Mouse (Mus musculus): Measurements from ENCODE around the gene Rab11fip4.
A peak's percentile ranks its signal among the peaks of the same experiment; 100 is the strongest.
"Not testable (repeated sequence)": the region's sequence is repeated elsewhere in the genome, so short reads cannot be mapped to it uniquely, and the experiment has no call there.

The Rab11fip4 gene

DNA sequence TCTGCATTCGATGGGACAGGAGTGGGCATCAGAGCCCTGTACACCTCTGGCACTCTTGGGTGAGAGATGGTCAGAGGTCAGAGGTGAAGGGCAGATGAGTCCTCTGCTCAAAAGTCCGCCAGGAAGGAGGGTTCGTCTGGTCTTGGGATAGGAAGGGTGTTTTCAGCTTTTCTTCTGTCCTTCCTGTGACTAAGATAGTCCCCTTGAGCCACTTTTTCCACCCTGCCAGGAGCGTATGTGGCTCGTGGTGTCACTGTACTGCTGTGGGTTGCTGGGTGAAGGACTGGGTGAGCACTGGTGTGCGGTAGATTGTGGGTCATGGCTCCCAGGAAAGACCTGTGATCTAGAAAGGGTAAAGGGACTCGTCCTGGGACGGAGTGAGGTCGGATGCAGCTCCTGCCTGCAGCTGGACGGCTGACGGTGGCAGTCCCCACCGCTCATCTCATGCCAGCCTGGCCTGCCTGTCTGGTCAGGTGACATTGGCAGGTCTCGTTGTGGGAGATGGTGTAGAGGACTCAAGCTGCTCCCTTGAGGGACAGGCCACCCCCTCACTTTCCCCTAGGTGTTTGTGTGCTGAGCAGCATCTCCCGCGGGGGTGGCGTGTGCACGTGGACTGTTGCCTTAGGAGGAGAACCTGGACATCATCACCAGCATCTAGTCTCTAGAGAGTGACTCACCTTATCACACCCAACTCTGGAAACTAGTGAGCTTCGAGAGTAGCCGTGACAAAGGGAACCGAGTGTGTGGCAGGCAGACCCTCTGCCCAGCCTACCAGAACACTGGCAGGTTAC lies 87.5 kb downstream of the Rab11fip4 start:
- DNase-seq (ENCODE audit: low read depth, low spot score): no peak

DNA sequence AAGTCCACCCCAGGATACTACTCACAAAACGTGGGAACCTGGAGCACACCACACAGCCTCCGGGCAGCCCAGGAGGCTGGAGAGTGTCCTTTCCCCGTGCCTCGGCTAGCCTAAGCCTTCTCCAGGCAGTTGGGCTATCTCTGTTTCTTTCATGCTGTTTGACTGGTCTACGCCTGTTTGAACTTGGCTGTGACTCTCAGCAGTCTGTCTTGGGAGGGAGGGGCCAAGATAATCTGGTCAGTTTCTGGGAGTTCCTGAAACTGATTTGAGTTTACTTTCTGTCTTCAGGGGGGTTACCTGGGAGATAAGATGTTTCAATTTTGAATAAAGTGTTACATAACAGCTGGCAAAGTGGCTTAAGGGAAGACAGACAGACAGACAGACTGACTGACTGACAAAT lies 88.9 kb downstream of the Rab11fip4 start:
- no peak for DNase-seq (ENCODE audit: low read depth, low spot score)

DNA sequence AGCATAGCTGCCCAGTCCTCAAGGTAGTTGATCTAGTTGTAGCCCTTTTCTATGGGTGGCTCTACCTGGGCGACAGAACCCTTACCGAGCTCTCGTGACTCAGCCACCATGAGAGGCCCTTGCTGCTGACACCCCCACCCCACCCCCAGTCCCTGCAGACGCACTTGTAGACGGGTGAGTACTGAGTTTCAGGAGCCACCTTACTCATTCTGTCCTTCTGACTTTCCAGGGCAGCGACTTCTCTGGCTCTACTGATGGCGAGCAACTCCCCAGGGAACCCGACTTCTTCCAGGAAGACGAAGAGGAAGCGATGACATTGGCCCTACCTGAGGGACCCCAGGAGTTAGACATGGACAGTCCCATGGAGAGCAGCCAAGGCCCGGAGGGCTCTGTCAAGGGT lies 89.5 kb downstream of the Rab11fip4 start:
- no peak for DNase-seq (ENCODE audit: low read depth, low spot score)

DNA sequence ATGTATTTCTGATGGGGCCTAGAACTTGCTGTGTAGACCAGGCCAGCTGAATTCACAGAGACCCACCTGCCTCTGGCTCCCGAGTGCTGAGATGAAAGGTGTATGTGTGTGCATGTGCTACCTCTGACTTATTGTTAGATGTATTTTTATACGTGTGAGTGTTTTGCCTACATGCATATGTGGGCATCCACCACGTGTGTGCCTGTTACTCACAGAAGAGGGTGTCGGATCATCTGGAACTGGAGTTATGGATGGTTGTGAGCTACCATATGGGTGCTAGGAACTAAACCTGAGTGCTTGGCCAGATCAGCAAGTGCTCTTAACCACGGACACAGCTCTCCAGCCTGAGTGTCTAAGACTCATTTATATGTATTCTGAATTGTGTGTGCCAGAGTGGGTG lies 90.2 kb downstream of the Rab11fip4 start:
- no peak for DNase-seq (ENCODE audit: low read depth, low spot score)

DNA sequence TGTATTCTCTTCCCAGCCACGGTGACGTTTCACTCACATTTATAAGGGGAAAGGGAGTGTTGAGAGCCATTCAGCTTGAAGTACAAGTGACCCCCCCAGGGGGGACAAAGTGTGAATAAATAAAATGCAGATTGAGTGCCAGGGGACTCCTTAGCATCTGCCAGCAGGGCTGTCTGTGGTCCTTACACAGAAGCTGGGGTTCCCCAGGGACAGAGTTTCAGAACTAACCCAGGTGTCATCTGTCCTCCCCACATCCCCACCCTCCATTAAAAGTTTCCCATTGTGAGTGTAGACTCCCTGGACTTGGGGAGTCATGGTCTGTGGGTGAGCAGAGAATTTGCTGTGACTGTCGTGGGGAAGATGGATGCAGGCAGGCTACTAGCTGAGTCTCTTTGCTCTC lies 90.8 kb downstream of the Rab11fip4 start:
- no peak for DNase-seq (ENCODE audit: low read depth, low spot score)

DNA sequence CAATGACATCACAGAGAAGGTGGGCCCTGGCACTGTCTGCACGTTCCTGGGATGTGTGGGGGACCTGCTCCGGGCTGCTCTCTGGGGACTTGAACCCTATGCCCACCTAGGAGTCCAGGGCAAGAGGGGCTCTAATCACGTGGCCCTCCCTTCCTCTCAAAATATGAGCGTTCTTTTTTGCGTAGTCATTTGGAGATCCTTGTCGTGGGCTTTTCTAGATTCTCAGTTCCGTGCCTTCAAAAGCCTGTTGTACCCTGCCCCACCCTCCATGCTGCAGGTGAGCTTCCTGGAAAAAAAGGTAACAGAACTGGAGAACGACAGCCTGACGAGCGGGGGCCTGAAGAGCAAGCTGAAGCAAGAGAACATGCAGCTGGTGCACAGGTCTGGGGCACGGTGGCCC lies 94.1 kb downstream of the Rab11fip4 start:
- no peak for DNase-seq (ENCODE audit: low read depth, low spot score)

DNA sequence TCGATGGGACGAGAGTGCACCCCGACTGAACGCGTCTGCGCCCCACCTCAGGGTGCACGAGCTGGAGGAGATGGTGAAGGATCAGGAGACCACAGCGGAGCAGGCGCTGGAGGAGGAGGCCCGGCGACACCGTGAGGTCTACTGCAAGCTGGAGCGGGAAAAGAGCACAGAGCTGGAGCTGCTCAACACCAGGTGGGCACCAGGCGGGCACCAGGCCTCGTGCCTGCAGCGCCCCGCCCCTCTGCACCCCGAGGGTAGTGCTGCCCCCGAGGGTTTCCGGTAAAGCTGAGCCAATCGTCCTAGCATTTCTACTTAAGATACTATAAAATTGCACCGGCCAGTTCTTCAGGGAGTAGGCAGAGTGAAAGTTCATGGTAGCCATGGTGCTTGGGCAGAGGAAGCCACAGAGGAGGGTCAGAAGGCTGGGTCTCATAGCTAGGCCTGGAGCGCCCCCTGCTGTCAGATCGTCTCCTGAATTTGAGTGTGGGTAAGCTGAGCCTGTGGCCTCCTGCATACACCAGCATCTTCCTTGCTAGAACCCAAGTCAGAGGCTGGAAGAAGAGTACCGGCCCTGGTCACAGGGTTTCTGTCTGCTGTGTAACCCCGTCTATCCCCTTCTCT lies 95.6 kb downstream of the Rab11fip4 start:
- DNase-seq (ENCODE audit: low read depth, low spot score): peak; percentile 84

DNA sequence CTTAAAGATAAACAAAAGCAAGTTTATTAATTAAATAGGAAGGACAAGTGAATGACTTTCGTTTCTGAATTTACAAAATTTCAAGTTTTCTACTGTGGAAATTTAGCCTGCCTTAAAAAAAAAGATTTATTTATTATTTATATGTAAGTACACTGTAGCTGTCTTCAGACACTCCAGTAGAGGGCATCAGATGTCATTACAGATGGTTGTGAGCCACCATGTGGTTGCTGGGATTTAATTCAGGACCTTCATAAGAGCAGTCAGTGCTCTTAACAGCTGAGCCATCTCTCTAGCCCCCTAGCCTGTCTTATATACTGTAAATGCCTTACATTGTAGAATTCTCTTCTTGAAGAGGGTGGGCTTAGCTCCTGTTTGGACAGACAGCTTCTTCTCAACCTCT lies 98.9 kb downstream of the Rab11fip4 start:
- DNase-seq (ENCODE audit: low read depth, low spot score): no peak

DNA sequence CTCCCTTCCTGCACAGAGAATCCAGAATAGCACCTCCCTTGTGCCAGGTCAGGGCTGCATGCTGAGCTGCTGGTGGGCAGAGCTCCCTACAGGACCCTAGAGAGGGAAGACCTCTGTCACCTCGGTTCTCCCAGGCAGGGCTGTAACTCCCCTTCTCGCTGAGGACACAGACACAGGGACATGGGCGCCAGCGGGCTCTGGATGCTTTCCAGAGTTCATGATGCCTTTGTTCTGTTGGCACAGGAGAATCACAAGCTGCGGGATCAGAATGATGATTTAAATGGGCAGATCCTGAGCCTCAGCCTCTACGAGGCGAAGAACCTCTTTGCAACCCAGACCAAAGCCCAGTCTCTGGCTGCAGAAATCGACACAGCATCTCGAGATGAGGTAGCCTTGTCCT lies 100.5 kb downstream of the Rab11fip4 start:
- DNase-seq (ENCODE audit: low read depth, low spot score): no peak

DNA sequence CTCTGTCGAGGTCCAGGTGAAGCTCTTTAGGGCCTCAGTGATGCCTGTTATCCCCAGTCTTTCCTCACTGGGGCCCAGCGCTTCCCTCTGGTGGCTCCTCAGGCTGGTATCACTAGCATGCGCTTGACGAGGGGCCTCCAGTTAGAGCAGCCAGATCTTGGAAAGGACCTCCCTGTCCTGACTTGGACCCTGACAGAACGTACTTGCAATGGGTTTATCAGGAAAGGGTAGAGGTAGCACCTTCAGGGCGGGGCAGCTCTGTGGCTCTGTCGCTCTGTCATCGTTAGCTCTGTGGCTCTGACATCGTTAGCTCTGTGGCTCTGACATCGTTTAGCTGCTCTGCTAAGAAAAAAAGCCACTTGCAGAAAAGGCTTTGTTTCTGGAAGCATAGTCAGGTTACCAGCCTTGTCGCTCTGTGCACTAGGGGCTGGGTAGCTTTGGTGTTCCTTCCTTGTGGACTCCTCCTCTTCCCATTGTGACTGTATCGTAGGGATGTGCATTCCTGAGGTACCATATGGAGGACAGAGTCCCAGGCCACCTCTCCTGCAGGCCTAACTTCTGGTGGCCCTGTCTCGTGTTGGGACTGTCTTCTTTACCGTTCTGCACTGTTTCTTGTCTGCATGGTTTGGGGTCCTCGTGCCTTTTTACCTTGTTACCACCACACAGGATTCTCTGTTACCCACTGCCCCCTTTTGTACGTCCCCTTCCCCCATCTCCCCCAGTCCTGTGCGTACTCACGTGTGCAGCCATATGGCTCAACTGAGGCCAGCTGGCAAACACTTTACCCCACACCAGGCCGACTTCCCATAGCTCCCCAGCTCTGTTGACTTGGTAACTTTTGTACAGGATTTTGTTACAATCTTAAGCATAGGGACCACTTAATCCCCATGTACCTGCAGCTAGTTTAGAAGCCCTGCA lies 105.6 kb downstream of the Rab11fip4 start:
- DNase-seq (ENCODE audit: low read depth, low spot score): no peak

DNA sequence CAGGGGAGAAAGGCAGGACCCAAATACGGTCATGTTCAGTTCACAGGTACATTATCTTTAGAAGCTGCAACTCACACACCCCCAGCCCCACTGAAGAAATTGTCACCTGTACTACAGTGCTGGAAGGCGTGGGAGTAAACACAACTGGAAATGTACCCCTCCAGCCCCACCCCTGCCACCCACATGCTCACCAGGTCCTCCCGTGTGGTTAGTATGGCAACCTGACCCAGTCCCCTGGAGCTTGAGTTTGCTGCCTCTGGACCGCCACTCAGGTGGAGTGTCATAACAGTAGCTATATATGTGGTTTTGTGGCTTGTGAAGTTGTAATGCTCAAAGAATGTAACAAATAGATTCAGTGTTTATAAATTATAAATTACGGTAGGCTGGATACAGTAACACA lies 107.1 kb downstream of the Rab11fip4 start:
- no peak for DNase-seq (ENCODE audit: low read depth, low spot score)

DNA sequence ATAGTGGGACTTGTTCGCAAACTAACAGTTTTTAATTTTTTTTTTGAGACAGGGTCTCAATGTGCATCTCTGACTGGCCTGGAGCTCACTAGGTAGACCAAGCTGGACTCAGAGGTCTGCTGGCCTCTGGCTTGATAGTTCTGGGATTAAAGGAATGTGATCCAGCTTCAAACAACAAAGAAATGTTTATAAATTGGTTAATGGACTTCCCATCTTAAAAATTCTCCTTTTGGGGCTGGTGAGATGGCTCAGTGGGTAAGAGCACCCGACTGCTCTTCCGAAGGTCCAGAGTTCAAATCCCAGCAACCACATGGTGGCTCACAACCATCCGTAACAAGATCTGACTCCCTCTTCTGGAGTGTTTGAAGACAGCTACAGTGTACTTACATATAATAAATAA lies 107.5 kb downstream of the Rab11fip4 start:
- not testable (repeated sequence) for DNase-seq (ENCODE audit: low read depth, low spot score)

DNA sequence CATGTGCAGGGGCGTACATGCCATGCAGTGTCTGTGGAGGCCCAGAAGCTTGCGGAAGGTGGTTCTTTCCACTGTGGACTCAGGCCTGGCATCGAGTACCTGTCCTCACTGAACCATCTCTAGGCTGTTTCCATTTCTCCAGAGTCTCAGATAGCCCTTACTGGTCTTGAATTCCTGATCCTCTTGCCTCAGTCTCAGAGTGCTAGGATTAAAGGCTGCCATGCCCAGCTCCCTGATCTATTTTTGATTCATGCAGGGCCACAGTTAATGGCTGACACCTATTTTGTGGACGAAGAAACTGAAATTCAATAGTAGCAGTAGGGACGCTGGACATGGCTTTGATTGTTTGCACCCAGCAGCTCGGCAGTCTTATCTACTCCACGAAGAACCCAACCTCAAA lies 110.5 kb downstream of the Rab11fip4 start:
- no peak for DNase-seq (ENCODE audit: low read depth, low spot score)

DNA sequence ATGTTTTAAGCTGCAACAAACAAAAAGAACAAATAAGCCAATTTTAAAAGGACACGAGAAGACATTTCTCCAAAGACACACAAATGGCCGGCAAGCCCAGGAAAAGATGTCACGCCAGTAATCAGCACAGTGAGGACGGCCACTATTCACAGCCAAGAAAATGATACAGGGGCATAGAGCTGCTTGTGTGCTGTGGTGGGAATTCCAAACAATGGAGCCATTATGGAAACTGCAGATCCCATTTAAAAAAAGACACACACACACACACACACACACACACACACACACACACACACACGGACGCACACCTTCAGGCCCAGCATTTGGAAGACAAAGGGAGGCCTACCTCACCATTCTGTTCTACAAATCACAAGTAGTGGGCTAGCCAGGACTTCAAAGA lies 111.1 kb downstream of the Rab11fip4 start:
- no peak for DNase-seq (ENCODE audit: low read depth, low spot score)

DNA sequence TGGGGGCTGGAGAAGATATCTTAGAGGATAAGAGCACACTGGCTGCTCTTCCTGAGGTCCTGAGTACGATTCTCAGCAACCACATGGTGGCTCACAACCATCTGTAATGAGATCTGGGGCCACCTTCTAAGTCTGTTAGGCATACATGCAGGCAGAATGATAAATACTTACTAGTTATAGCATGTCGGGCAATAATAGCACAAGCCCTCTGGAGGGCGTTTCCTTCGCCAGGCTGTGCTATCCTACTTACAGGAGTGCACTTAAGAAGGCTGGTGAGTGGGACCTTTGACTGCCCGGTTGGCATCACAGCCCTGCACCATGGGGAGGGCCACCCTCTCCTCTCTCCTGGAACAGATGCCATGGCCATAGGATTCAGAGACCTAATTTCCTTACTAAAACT lies 112.4 kb downstream of the Rab11fip4 start:
- DNase-seq (ENCODE audit: low read depth, low spot score): peak; percentile 34

DNA sequence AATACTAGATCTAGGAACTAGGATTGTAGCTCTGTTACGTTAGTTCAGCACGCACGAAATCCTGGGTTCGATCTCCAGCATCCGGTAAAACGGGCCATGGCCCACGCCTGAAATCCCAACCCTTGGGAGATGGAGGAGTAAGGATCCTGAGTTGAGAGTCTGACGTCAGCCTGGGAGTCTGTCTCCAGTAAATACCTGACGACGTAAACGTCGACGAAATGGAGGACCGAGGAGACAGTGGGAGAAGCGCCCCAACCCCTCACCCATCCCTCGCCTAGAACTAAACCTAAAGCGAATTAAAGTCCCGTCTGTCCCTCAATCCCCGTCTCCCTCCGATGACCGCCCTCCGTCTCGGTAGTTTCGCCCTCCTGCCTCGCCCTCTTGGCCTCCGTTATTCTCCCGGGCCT lies 112.9 kb downstream of the Rab11fip4 start:
- DNase-seq (ENCODE audit: low read depth, low spot score): no peak

DNA sequence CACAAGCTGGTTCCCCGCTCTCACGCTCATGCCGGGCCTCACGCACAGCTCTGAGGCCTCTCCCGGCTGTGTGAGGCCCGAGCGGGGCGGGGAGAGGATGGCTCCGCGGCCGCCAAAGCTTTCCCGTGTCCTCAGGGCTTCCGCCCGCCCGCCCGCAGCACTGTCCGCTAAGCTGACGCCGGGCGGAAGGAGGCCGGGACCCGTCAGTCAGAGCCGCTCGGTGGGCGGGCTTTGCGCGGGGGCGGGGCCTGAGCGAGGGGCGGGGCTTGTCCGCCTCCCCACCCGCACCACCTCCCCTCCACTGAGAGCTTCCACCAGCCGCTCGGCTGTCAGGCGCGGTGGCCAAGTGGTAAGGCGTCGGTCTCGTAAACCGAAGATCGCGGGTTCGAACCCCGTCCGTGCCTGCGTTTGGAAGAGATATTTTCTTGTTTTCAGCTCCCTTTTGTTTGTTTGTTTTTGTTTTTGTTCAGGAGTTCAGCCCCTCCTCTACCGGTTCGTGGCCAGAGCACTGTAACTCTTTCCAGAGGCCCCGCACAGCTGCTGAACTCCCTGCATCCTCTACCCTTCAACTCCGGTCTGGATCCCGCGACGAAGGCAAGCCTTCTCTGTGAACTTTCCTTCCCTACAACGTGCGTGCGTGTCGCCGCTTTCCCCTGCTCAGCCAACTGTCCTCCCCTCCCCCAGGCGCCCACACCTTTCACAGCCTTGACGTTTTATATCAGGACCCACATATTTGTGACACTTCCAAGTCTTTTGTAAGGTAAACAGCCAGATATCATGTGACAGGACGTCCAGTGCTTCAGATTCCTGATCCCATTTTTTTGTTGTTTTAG lies 113.5 kb downstream of the Rab11fip4 start:
- peak; percentile 91 for DNase-seq (ENCODE audit: low read depth, low spot score)

DNA sequence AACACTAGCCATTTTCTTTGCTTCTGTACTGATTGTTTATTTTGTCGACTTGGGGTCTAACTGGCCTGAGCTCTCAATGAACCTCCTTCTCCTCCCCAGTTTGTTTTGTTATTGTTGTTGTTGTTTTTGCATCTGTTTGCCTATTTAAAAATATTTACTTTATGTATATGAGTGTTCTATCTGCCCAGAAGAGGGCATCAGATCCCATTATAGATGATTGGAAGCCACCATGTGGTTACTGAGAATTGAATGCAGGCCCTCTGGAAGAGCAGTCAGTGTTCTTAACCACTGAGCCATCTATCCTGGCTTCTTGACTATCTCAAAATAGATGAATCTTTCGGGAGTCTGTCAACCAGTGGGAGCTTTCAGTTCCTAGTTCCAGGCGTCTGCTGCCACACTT lies 116.1 kb downstream of the Rab11fip4 start:
- no peak for DNase-seq (ENCODE audit: low read depth, low spot score)

DNA sequence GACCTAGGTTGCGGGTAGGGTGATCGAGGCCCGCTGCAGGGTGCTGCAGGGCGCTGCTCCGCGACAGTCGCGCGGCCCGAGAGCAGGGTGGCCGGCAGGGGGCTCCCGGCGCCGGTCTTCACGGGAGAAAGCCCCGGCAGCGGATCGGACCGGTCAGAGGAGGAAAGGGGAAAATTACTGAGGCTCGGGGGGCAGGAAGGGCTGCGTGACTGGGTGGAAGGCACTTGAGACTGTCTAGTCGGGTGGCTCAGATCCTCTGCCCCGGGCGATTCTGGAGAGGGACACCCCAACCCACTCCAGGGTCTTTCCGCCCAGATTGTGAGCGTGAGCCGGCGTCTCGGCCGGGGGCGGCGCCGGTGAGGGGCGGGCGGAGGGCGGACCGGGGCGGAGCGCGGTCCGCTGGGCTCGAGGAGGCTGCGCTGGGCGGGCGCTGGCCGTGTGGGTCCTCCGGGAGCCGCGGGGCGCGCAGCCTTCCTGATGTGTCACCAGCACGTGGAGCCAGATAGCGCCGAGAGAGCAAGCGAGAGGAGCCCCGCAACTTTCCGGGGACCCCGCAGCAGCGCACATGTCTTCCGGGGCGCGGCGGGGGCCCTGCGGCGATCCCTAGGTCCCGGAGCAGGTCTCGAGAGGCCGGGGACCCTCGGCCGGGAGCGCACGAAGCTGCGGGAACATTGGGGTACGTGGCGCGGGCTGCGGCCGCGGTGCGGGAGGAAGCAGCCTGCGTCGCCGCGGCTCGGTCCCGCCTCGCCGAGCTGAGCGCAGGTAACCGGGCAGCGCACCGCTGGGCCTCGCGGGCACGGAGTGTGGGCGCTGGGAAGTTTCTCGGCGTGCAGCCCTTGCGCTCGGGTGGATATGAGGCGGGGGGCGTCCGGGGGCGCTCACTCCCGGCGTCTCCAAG lies 120.1 kb downstream of the Rab11fip4 start:
- peak; percentile 53 for DNase-seq (ENCODE audit: low read depth, low spot score)

DNA sequence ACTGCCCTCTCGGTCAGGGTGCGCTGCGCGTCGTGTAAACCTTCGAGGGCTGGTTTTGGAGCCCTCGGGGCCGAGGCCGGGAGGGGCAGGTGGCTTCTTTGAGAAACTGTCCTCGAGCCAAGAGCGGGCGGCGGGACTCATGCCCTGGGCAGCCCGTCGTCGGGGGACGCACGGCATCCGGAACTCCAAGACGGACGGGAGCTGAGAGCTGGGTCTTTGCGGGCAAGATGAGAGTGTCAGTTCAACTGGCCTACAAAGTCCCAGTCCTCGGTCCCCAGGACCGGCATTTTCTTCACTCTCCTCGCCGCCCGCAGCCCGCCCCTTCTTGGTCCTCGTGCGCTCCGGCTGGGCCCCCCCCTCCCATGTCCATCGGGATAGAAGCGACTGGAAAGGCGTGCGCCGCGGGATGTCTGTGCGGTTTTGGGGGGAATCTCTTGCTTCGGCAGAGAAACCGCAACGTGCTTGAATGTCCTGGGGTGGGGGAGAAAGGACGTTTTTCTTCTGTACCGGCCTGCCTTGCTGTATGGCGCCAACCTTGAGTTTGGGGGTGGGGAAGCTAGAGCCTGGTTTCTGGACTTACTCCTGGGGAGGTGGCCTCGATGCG lies 120.9 kb downstream of the Rab11fip4 start:
- DNase-seq (ENCODE audit: low read depth, low spot score): no peak
